Mouse (Mus musculus) lung, embryonic 16.5 days (tissue): ENCODE measurements at regions not wholly inside any gene's neighbourhood (a gene's known extent, or its start where the extent isn't known, plus 50 kb on each side); places are given as distances from the start of the nearest gene placed in this dataset.

ENCODE experiments used
- ATAC-seq: fragments of 200-750 bp; cut with Nextera tagmentation; 2 replicates; pipeline ENCODE4 v1.8.0; 2017; ENCODE audit warnings: low read depth, mild to moderate bottlenecking, moderate library complexity
- H3K27ac ChIP-seq: fragments of 300-500 bp; sonication (generic); 2 replicates; pipeline ENCODE4 v1.5.1; 2014; ENCODE audit warnings: mild to moderate bottlenecking, control low read depth, low read length
- H3K27me3 ChIP-seq: fragments of 300-500 bp; sonication (generic); 2 replicates; pipeline ENCODE4 v1.6.1; 2014; ENCODE audit warnings: low read depth, low read length, mixed read lengths; ENCODE audit not compliant: control insufficient read depth, insufficient read depth
- H3K36me3 ChIP-seq: fragments of 300-500 bp; sonication (generic); 2 replicates; pipeline ENCODE4 v1.6.1; 2014; ENCODE audit warnings: low read length; ENCODE audit not compliant: control insufficient read depth, insufficient read depth
- H3K4me1 ChIP-seq: fragments of 300-500 bp; sonication (generic); replicated peaks from 2 replicates; pipeline ENCODE4 v1.6.1; 2014; ENCODE audit warnings: low read length, mixed read lengths; ENCODE audit not compliant: control insufficient read depth, insufficient read depth
- H3K4me2 ChIP-seq: fragments of 300-500 bp; sonication (generic); 2 replicates; pipeline ENCODE4 v1.6.1; 2014; ENCODE audit warnings: low read depth, low read length, control low read depth
- H3K4me3 ChIP-seq: fragments of 300-500 bp; sonication (generic); 2 replicates; pipeline ENCODE4 v1.5.1; 2014; ENCODE audit warnings: mild to moderate bottlenecking, low read length, control low read depth
- H3K9ac ChIP-seq: fragments of 300-500 bp; sonication (generic); 2 replicates; pipeline ENCODE4 v1.6.1; 2014; ENCODE audit warnings: low read length, control low read depth
- H3K9me3 ChIP-seq: fragments of 300-500 bp; sonication (generic); 2 replicates; pipeline ENCODE4 v1.6.1; 2016; ENCODE audit warnings: low read length; ENCODE audit not compliant: control insufficient read depth
- WGBS: fragments of 180-500 bp; shearing (Covaris S2); extraction: QIAGEN DNeasy Blood & Tissue Kit; methylation state at CpG from one replicate; pipeline ENCODE4 v1.1.7; 2014; 5-methylcytosine and 5-hydroxymethylcytosine counted together

DNA sequence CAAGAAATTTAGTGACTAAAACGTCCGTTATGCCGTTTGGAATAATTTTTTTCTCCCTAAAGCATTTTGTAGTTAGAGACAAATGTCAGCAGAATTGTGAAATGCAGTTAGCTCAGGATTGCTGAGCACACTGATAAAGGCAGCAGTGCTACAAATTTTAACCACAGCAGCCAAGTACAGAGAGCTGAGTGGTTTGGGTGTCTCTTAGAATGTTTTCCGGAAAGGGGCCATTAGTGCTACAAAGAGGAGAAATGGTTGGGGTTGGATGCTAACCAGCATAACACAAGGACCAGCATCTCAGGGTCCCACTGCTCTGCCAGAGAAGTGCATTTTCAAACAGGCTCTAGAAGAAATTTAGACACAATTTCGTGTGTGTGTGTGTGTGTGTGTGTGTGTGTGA is 91.2 kb upstream of the Zic1 start:
- 64% methylated on average over 5 of the region's 5 CpGs for WGBS
- Histone ChIP-seq H3K9ac (no peak overlapping the region), H3K4me2 (no peak overlapping the region), H3K4me3 (no peak overlapping the region), H3K36me3 (no peaks in the 10 kb centered on the region), H3K9me3 (no peaks in the 10 kb centered on the region), H3K4me1 (no peaks in the 10 kb centered on the region), H3K27me3 (no peaks in the 10 kb centered on the region), H3K27ac (no peak overlapping the region)
- no peak for ATAC-seq

GRCm38 (mm10) chr9:91456253-91456823 is 90.7 kb upstream of the Zic1 start:
- no peak overlapping the region for H3K9ac ChIP-seq
- no peak for ATAC-seq
- 69% methylated on average over 1 of the region's 1 CpGs for WGBS
- H3K4me1 ChIP-seq = no peaks in the 10 kb centered on the region
- no peak overlapping the region for H3K4me3 ChIP-seq
- no peak overlapping the region for H3K4me2 ChIP-seq
- H3K9me3 ChIP-seq = no peaks in the 10 kb centered on the region
- no peak overlapping the region for H3K27ac ChIP-seq
- no peaks in the 10 kb centered on the region for H3K27me3 ChIP-seq
- no peaks in the 10 kb centered on the region for H3K36me3 ChIP-seq

- WGBS = 74% methylated on average over 4 of the region's 4 CpGs
- H3K9ac ChIP-seq = no peak overlapping the region
These were observed 73.5 kb upstream of the Zic1 start for GRCm38 (mm10) chr9:91439106-91439505.

More at GRCm38 (mm10) chr9:91439106-91439505, 73.5 kb upstream of the Zic1 start:
- H3K4me3 ChIP-seq = no peak overlapping the region
- H3K9me3 ChIP-seq = no peaks in the 10 kb centered on the region
- no peaks in the 10 kb centered on the region for H3K4me1 ChIP-seq
- no peak for ATAC-seq
- H3K27ac ChIP-seq = no peak overlapping the region
- H3K27me3 ChIP-seq = no peaks in the 10 kb centered on the region
- no peaks in the 10 kb centered on the region for H3K36me3 ChIP-seq
- H3K4me2 ChIP-seq = no peak overlapping the region
